Mouse (Mus musculus) CH12.LX (cell line): ENCODE data around the gene Arid4b. TPM values are rescaled to one million over a fixed set of nuclear protein-coding genes. Genes with fewer than 3 reads are reported as not detected.

Experiments
- DNase-seq: peaks from one replicate; pipeline ENCODE4 v3.0.0-alpha.2; 2013; ENCODE audit errors: extremely low read depth
- H3K27ac ChIP-seq: 2 replicates; pipeline ENCODE4 v1.5.1; 2012; ENCODE audit warnings: low read depth, mild to moderate bottlenecking, control low read depth, moderate library complexity; ENCODE audit not compliant: insufficient read depth
- H3K27me3 ChIP-seq: replicated peaks from 2 replicates; pipeline ENCODE3; 2012; ENCODE audit warnings: inconsistent platforms
- H3K36me3 ChIP-seq, 2 experiments: replicated peaks in 1 of 2; 2 replicates each; pipeline versions ENCODE3 to v1.6.1; 2012; ENCODE audit warnings: inconsistent platforms in 1 of 2, low read length in 1 of 2, mild to moderate bottlenecking in 1 of 2, mixed read lengths in 1 of 2, moderate library complexity in 1 of 2; ENCODE audit not compliant: control insufficient read depth in 1 of 2, insufficient read depth in 1 of 2
- H3K4me1 ChIP-seq, 2 experiments: 2 replicates each; pipeline ENCODE4 v1.6.1; 2012; ENCODE audit warnings: inconsistent platforms in 1 of 2, moderate library complexity in 1 of 2; ENCODE audit not compliant: insufficient read depth in 2 of 2, control insufficient read depth in 1 of 2
- H3K4me2 ChIP-seq: 2 replicates; pipeline ENCODE4 v1.6.1; 2012; ENCODE audit warnings: low read depth, mild to moderate bottlenecking, control low read depth; ENCODE audit not compliant: poor library complexity, insufficient read depth, severe bottlenecking
- H3K4me3 ChIP-seq, 3 experiments: fragments of 150-350 bp in 1 of 3; sonication (generic) in 1 of 3; replicated peaks in 1 of 3; 2 replicates each; pipeline versions ENCODE3 to v1.5.1; 2011 to 2012; ENCODE audit warnings: low read depth in 2 of 3, low read length in 2 of 3, mild to moderate bottlenecking in 2 of 3, moderate library complexity in 2 of 3, control low read depth in 1 of 3, improper control_type of control experiment in 1 of 3, inconsistent platforms in 1 of 3, mixed read lengths in 1 of 3; ENCODE audit not compliant: poor library complexity in 1 of 3
- H3K79me2 ChIP-seq: replicated peaks from 2 replicates; pipeline ENCODE4 v1.6.1; 2012; ENCODE audit warnings: mild to moderate bottlenecking, moderate library complexity; ENCODE audit not compliant: control insufficient read depth, poor library complexity, insufficient read depth, severe bottlenecking; ENCODE audit errors: extremely low read depth
- H3K9ac ChIP-seq: 2 replicates; pipeline ENCODE4 v1.6.1; 2012; ENCODE audit warnings: low read depth, mild to moderate bottlenecking, control low read depth, moderate library complexity; ENCODE audit not compliant: insufficient read depth
- H3K9me3 ChIP-seq: replicated peaks from 2 replicates; pipeline ENCODE3; 2012; ENCODE audit warnings: low read length, inconsistent platforms, mixed read lengths
- CTCF ChIP-seq, 2 experiments: IDR thresholded peaks in 1 of 2; conservative IDR thresholded peaks in 1 of 2; 2 replicates each; pipeline ENCODE4 v1.5.1; 2011 to 2012; ENCODE audit warnings: low read depth in 2 of 2, low read length in 2 of 2, improper control_type of control experiment in 1 of 2, inconsistent platforms in 1 of 2, mild to moderate bottlenecking in 1 of 2, moderate library complexity in 1 of 2
- EP300 ChIP-seq: IDR thresholded peaks from 2 replicates; pipeline ENCODE4 v1.6.1; 2011; ENCODE audit warnings: low read length, improper control_type of control experiment
- ETS1 ChIP-seq: conservative IDR thresholded peaks from 2 replicates; pipeline ENCODE4 v1.6.1; 2012; ENCODE audit warnings: low read depth, mild to moderate bottlenecking, inconsistent platforms, low read length, improper control_type of control experiment, moderate library complexity
- IRF4 ChIP-seq: IDR thresholded peaks from 2 replicates; pipeline ENCODE4 v1.6.1; 2014; ENCODE audit warnings: low read depth, mild to moderate bottlenecking, inconsistent platforms, low read length, improper control_type of control experiment
- JUN ChIP-seq: IDR thresholded peaks from 2 replicates; pipeline ENCODE4 v1.6.1; 2011; ENCODE audit warnings: low read depth, mild to moderate bottlenecking, low read length, improper control_type of control experiment, moderate library complexity; ENCODE audit not compliant: insufficient read depth
- KAT2A ChIP-seq: IDR thresholded peaks from 2 replicates; pipeline ENCODE4 v1.6.1; 2012; ENCODE audit warnings: low read length, improper control_type of control experiment, inconsistent platforms; ENCODE audit not compliant: insufficient replicate concordance
- MAFK ChIP-seq: IDR thresholded peaks from 2 replicates; pipeline ENCODE4 v1.6.1; 2011; ENCODE audit warnings: low read length, improper control_type of control experiment; ENCODE audit not compliant: insufficient replicate concordance
- MAX ChIP-seq: IDR thresholded peaks from 2 replicates; pipeline ENCODE4 v1.6.1; 2011; ENCODE audit warnings: low read length, improper control_type of control experiment
- MXI1 ChIP-seq: IDR thresholded peaks from 2 replicates; pipeline ENCODE4 v1.6.1; 2011; ENCODE audit warnings: mild to moderate bottlenecking, low read depth, low read length, improper control_type of control experiment
- NELFE ChIP-seq: IDR thresholded peaks from 2 replicates; pipeline ENCODE4 v1.6.1; 2011; ENCODE audit warnings: low read depth, low read length, improper control_type of control experiment
- NRF1 ChIP-seq: IDR thresholded peaks from 2 replicates; pipeline ENCODE4 v1.6.1; 2014; ENCODE audit warnings: low read depth, mild to moderate bottlenecking, inconsistent platforms, low read length, improper control_type of control experiment, moderate library complexity
- POLR2AphosphoS2 ChIP-seq: IDR thresholded peaks from 2 replicates; pipeline ENCODE4 v1.6.1; 2011; ENCODE audit warnings: low read depth, low read length, improper control_type of control experiment
- RAD21 ChIP-seq: IDR thresholded peaks from 2 replicates; pipeline ENCODE4 v1.6.1; 2011; ENCODE audit warnings: low read depth, mild to moderate bottlenecking, low read length, improper control_type of control experiment, moderate library complexity
- SMC3 ChIP-seq: IDR thresholded peaks from 2 replicates; pipeline ENCODE4 v1.6.1; 2011; ENCODE audit warnings: low read depth, low read length, improper control_type of control experiment
- TCF12 ChIP-seq: IDR thresholded peaks from 2 replicates; pipeline ENCODE4 v1.6.1; 2014; ENCODE audit warnings: low read depth, mild to moderate bottlenecking, inconsistent platforms, low read length, improper control_type of control experiment
- USF1 ChIP-seq: IDR thresholded peaks from 2 replicates; pipeline ENCODE4 v1.6.1; 2014; ENCODE audit warnings: low read depth, mild to moderate bottlenecking, inconsistent platforms, low read length, improper control_type of control experiment
- ZC3H11A ChIP-seq: IDR thresholded peaks from 2 replicates; pipeline ENCODE4 v1.6.1; 2012; ENCODE audit warnings: low read depth, mild to moderate bottlenecking, inconsistent platforms, low read length, improper control_type of control experiment
- ZNF384 ChIP-seq: IDR thresholded peaks from 2 replicates; pipeline ENCODE4 v1.6.1; 2012; ENCODE audit warnings: low read depth, low read length, improper control_type of control experiment, inconsistent platforms
- dilution Hi-C: fragments of 300-500 bp; cut with MboI; formaldehyde crosslinking; loops from 2 replicates; pipeline ENCODE4 v1.14.3; 2020; ENCODE audit warnings: low sequenced_read_pairs; ENCODE audit not compliant: extremely low pct_unique_long_range_greater_than_20kb, extremely low pct_ligation_motif_present
- in situ Hi-C: fragments of 300-500 bp; cut with MboI; formaldehyde crosslinking; loops from 3 replicates; pipeline ENCODE4 v1.14.3; 2019; ENCODE audit warnings: low sequenced_read_pairs, low pct_ligation_motif_present, low pct_unique_long_range_greater_than_20kb, mixed read lengths
- polyA plus RNA-seq: library from polyadenylated mRNA; unstranded; fragments of >175 nt; gene quantifications from 2 replicates; pipeline ENCODE4 v1.2.1, GENCODE M21; 2012; ENCODE audit warnings: low read depth; ENCODE audit not compliant: insufficient read length
- total RNA-seq, 2 experiments: library from RNA; depleted of rRNA; stranded (reverse); fragments of 300-350 nt in 1 of 2; fragments of >200 nt in 1 of 2; gene quantifications; 2 replicates each; pipeline ENCODE4 v1.2.3; 2012 to 2014

Gene Arid4b
- total and polyA plus RNA-seq, 3 experiments, result 9.2 to 16.4 (median 9.7) TPM

DNA sequence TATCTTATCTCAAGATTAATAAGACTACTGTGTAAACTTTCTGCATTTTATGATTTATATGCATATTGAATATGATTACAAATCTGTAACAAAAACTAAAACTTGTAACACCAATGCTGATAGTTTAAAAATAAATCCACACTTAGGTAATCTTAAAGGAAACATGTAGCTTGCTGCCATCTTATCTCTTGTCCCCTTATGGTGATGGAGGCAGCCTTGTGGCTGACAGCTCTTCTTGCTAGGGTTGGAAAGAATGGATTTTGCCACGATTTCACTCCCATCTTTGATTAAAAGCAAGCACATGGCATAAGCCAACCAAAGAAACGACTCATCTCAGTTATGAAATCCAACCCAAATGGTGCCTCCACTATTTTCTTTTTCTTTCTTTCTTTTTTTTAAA is 18.5 kb upstream of the Arid4b start:
- TF ChIP-seq RAD21 (no peak), ZC3H11A (no peak), EP300 (no peak), POLR2AphosphoS2 (no peak), NELFE (no peak), MAX (no peak), KAT2A (no peak), ZNF384 (no peak), IRF4 (no peak), MXI1 (no peak), SMC3 (no peak), NRF1 (no peak), JUN (no peak), USF1 (no peak), ETS1 (no peak)
- TF ChIP-seq, all 38 proteins: peak for 0
- no peak for DNase-seq
- in situ Hi-C loops, result no loop called here

DNA sequence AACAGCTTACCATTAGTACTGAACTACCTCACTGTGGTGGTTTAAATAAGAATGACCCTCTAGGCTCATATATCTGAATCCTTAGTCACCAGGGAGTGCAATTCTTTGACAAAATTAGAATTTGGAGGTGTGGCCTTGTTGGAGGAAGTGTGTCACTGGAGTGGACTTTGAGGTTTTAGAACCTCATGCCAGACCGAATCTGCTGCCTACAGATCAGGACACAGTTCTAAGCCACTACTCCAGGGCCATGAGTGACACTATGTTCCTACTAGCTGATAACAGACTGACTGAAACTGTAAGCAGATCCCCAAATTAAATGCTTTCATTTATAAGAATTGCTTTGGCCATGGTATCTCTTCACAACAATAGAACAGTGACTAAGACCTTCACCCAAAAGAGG is 13.2 kb upstream of the Arid4b start:
- no peak overlapping the region for H3K27ac ChIP-seq
- dilution Hi-C loops, result no loop called here
- H3K4me2 ChIP-seq, result no peak overlapping the region
- no peaks in the 10 kb centered on the region for H3K9me3 ChIP-seq
- H3K36me3 ChIP-seq, result peaks cover 28 to 60% of the 10 kb centered on the region in 2 experiments
- H3K9ac ChIP-seq, result no peak overlapping the region
- no peaks in the 10 kb centered on the region for H3K79me2 ChIP-seq
- no peak overlapping the region for H3K4me3 ChIP-seq
- no peaks in the 10 kb centered on the region for H3K27me3 ChIP-seq
- TF ChIP-seq CTCF (conservative IDR thresholded peaks at IDR 0.05 in 1 of 2, IDR thresholded peaks at IDR 0.05 in 1 of 2; ENCODE audit: low read depth in 2 of 2, low read length in 2 of 2) (no peak), MAX (no peak), MAFK (no peak), TCF12 (no peak), JUN (no peak)
- peaks cover 0 to 6% of the 10 kb centered on the region in 2 experiments; a peak in 1 of 4 replicates for H3K4me1 ChIP-seq
- no peak for DNase-seq
- in situ Hi-C loops, result no loop called here

More for the DNA sequence above, 18.5 kb upstream of the Arid4b start:
- dilution Hi-C loops, result no loop called here
- no peak overlapping the region for H3K4me3 ChIP-seq
- H3K9me3 ChIP-seq, result no peaks in the 10 kb centered on the region
- no peak overlapping the region for H3K9ac ChIP-seq
- peaks cover 3 to 10% of the 10 kb centered on the region in 2 experiments; a peak in 2 of 4 replicates for H3K4me1 ChIP-seq
- H3K27ac ChIP-seq, result no peak overlapping the region
- H3K79me2 ChIP-seq, result no peaks in the 10 kb centered on the region
- peaks cover 15 to 27% of the 10 kb centered on the region in 2 experiments for H3K36me3 ChIP-seq
- no peak overlapping the region for H3K4me2 ChIP-seq
- H3K27me3 ChIP-seq, result no peaks in the 10 kb centered on the region
